Mouse (Mus musculus) spleen, postnatal 36 days (tissue): ENCODE results near the gene Gm10192.
"Not testable (repeated sequence)": the region's sequence is repeated elsewhere in the genome, so short reads cannot be mapped to it uniquely, and the experiment has no call there.

Source experiments
- DNase-seq, 2 experiments: peaks; one replicate each; pipeline ENCODE4 v3.0.0; 2022; ENCODE audit warnings: low spot score in 2 of 2, mixed read lengths in 1 of 2

Gene Gm10192

DNA sequence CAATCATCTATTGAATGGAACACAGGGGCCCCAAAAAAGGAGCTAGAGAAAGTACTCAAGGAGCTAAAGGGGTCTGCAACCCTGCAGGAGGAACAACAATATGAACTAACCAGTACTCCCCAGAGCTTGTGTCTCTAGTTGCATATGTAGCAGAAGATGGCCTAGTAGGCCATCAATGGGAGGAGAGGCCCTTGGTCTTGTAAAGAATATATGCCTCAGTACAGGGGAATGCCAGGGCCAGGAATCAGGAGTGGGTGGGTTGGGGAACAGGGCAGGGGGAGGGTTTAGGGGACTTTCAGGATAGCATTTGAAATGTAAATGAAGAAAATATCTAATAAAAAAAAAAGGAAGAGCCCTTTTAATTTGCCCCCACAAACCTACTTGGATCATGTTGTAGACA lies at the start of gene Gm10192:
Gene Gm10192, minus strand, starts transcription at position 101 of the 400 bp plus-strand sequence.
- DNase-seq: not testable (repeated sequence)

DNA sequence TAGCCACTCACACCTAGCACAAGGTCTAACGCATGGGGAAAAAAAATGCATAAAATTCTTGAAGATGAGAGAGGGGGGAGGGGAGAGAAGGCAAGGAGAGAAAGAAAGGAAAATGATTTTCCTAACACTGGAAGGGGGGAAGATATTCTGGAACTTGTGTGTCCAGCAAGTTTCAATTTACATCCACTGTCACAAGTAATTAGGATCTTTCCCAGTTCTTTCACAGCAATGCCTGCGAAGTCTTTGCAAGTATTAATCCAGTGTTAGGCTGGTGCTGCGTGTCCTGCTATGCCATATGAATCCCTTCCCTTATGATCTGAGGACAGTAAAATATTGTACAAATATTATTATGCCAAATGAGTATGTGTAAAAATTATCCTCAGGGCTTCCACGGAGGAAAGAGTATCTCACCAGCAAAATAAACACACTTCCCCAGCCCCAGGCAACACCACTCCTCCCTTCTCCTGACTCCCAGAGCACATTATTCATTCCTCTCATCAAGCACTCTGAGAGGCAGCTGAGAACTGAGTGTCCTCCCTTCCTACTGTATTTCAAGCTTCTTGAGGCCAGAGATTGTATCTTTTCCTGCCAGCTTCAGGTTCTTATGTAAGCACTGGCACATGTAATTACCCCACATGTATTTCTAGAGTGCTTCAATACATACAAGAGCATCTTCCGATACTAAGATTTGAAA lies 47.6 kb upstream of the Gm10192 start:
- DNase-seq: no peak

DNA sequence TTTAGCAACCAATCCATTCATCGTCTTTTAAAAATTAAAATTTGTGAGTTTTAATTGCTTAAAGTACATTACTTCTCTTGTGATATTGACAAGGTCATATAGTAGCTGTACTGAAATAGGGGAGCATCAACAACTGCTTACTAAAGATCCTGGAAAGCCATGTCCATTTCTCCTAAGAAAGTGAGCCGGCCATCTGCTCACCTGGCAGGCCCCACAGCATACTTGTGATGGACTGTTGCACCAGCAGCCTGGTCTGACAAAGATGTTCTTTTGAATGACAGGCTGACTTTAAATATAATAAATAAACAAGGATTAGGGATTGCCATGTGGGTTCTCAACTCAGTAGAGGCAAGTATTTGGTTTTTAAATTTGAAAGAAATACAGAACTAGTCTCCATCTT lies 36.7 kb upstream of the Gm10192 start:
- no peak for DNase-seq

DNA sequence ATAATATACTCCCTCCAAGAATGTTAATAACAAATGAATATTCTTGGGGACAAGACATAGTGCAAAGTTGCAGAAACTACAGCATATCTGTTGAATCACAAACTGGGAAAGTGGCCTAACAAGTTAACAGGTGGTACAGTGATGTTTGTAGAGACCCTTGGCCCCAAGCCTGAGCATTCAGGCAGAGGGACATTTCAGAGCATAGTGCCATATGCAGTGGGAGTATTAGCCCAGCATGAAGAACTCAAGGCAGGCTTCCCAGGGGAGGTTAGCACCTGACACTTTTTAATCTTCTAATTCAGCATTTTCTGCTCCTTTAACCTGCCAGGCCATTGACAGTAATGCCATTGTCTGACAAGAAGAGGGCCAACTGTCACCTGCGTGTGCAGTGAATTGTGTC lies 34.9 kb upstream of the Gm10192 start:
- no peak for DNase-seq

DNA sequence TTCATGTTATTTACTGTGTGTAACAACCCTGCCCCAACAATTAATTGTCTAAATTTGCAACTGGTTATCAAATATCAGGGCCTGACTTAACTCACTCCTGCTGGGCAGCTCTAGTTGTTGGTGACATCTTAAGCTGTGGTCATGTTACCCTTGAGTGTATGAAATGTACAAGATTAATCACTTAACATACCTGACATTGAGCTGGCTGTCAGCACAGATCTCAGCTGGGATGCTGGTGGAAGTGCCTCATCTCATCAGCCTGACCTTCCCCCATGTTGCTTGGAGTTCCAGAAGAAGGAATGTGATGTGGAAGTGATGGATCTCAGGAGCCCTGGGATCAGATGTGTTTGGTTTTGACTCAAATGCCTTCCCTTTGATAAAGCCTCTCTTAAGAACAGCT lies 29.5 kb upstream of the Gm10192 start:
- DNase-seq: no peak

DNA sequence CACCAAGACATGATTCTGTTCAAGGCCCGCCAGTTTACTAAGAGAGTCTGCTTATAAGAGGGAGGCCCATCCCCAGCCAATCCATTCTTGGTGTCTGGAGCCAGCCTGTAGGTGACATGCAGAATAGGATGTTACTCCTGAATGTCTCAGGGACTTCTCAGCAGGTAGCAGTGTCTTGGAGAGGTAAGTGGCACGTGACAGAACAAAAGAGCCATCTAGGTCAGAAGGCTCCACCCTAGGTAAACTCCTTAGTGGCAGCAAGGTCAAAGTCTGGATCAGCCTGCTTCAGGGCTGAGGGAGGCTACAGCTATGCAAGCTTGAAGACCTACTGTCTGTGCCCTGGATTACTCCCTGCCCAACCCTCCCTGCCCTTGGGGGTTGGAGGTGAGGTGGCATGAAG lies 20.0 kb upstream of the Gm10192 start:
- DNase-seq: not testable (repeated sequence)

DNA sequence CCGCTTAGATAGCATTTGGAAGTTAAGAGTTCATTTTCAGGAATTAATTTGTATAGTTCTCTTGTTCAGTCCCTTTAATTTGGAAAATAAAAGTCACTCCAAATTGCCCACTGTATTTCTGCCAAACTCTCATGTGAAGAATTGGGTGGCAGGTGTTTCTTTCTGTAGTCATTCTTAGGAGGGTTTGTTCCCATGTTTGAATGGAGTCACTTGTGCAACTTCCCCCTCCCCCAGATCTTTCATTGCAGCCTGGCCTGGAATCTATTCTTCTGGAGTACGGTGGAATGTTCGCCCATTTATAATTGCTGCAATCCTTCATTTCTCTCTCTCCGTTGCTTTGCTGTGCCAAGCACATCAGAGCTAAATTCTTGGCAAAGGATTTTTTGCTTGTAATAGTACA lies 10.2 kb upstream of the Gm10192 start:
- DNase-seq: no peak

DNA sequence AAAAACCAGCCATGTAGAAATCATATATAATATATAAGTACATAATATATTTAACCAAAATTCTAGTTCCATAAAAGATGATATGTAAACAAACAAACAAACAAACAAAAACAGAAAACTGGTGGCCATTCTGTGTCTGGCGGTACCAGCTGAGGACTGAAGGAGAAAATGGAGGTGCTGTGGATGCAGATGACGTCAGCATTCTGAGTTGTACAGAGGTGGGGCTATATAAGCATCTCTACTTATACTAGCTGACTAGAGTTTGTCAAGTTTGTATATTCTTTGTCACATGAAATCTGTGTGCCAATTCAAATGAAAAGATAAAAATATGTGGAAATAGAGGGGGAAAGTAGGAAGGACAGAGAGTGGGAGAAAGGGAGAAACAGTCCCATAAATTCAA lies 9.6 kb upstream of the Gm10192 start:
- DNase-seq: no peak

DNA sequence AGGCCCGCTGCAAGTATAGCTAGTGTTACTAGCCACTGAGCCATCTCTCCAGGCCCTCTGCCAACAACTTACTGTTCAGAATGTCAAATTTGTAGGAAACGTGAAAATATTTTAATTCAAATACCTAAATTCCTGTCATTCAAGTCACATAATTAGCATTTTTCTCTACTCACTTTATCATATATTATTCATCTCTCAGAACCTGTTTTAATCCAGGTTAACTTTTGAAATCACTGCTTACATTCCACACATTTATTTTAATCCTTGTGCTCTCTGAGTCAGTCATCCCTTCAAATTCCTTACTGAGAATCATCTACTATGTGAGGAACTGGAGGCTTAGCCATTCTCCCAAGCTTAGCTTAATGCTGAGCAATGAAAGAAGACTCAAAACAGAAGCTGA lies 2.6 kb downstream of the Gm10192 start:
- no peak for DNase-seq

DNA sequence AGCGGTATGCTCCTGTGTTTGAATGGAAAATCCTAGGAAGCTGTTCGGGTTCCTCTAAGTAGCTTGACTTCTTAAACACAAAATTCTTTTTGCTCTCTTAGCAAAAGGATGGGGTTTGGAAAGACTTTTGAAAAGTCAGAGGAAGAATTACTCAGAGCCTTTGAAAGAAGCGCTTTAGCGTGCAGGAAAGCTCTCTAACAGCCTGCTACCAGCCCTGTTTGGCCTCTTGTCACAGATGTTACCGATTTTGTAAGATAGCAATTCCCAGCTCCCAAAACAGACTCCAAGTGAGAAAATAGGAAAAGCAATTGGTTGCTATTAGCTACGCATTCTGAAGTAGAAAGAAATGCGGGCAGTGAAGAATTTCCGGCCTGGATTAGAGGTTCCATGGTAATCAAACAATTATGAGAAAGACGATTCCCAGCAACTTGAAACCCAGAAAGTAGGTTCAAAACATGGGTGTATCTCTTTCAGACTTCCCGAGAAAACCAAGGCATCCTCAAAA lies 26.1 kb downstream of the Gm10192 start:
- no peak for DNase-seq

DNA sequence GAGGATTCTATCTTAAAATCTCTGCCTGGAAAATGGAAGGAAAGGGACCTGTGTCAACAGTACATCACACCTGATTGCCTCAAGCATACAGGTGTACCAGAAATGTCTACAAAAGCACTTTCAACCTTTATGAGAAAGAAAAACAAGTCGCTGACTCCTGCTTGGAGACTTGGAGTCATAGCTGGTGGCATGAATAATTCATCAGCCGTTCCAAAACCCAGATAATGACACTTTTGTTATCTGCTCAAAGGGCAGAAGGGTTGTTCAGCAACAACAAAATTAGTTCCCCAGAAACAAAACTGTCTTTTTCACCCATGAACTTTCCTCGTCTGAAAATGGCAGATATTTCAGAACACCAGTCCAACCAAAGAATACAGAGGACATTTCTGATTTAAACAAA lies 26.9 kb downstream of the Gm10192 start:
- no peak for DNase-seq

DNA sequence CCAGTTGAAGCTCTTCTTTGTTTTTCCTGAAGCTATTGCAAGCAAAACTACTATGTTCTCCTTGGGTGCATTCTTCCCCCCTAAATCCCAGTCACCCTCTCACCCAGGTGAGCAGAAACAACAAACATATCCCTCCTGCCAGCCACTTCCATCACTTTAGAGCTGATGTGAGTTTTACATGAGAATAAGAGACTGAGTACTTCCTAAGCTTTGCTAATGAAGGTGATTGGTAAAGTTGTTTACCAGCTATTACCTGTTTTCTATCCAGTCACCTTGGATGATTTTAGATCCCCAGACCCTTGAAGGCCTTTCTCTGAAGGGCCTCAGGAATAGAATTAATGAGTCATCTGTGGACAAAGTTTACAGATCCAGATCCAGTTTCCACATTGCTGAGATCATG lies 29.4 kb downstream of the Gm10192 start:
- no peak for DNase-seq

DNA sequence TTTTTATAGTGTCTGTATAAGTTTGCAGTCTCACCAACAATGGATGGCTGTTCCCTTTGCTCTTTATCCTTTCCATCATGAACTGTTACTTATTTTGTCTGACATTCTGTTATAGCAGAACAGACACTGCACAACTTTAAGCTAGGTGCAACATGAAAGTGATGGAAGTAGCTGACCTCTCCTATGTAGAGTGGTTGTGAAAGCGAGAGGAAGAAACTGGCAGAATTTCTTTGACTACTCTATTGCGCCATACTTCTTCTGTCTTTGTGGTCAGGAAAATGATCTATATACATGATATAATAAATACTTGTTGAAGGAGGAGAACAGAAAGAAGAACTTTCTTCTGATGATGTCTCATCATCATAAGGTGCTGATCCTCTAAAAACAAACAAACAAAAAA lies 40.5 kb downstream of the Gm10192 start:
- no peak for DNase-seq
